Mouse (Mus musculus): ENCODE results near the gene Tgm5. TPM values are rescaled to one million over a fixed set of nuclear protein-coding genes. Genes with fewer than 3 reads are reported as not detected.
A peak's percentile ranks its signal among the peaks of the same experiment; 100 is the strongest.
"Not testable (repeated sequence)": the region's sequence is repeated elsewhere in the genome, so short reads cannot be mapped to it uniquely, and the experiment has no call there.

Gene Tgm5
- polyA plus RNA-seq (2012; rRNA removed), result 0.08 and 1.1 TPM in 2 replicates

- TF ChIP-seq CTCF (IDR thresholded peaks at IDR 0.05; ENCODE audit: insufficient read depth, low read length) (no peak), POLR2A (IDR thresholded peaks at IDR 0.05; ENCODE audit: borderline replicate concordance, extremely low read depth, low read depth, low read length) (no peak)
- H3K4me3 ChIP-seq (replicated peaks; ENCODE audit: extremely low read depth, low read depth, low read length), result no peak within 1 kb of the TSS
- no peaks in the 10 kb centered on the region for H3K4me1 ChIP-seq (ENCODE audit: control insufficient read depth, insufficient read depth, low read length)
- WGBS, result 32% methylated on average over 6 of the region's 6 CpGs
- no peak for DNase-seq
These were observed at the start of gene Tgm5 for GRCm38 (mm10) chr2:121085480-121086185. Gene Tgm5, minus strand, starts transcription at chr2:121085841.

DNA sequence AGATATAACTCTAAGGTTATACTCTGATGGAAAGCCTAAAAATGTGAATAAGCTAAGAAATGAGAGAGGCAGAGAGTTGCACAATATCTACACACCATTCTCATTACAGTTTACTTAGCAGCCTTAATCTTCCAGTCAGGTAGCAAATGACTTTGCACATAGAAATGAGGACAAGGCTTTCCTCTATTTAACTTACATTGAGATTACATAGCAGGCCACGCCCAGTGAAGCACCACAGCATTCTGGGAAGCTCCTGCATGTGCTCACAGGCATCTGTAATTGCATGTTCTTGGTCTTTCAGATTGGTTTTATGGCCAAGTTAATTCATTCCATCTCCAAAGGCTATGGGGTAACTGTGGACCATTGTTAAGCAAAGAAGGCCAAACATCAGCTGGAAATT lies 47.2 kb upstream of the Tgm5 start:
- H3K4me3 ChIP-seq (replicated peaks; ENCODE audit: extremely low read depth, low read depth, low read length), result no peak overlapping the region
- 63% methylated on average over 1 of the region's 1 CpGs for WGBS
- peaks cover 2% of the 10 kb centered on the region; the same call in 1 of the 2 replicates for H3K4me1 ChIP-seq (ENCODE audit: control insufficient read depth, insufficient read depth, low read length)
- no peak for DNase-seq
- no peak for TF ChIP-seq CTCF (IDR thresholded peaks at IDR 0.05; ENCODE audit: insufficient read depth, low read length)
- TF ChIP-seq POLR2A (IDR thresholded peaks at IDR 0.05; ENCODE audit: borderline replicate concordance, extremely low read depth, low read depth, low read length), result no peak

DNA sequence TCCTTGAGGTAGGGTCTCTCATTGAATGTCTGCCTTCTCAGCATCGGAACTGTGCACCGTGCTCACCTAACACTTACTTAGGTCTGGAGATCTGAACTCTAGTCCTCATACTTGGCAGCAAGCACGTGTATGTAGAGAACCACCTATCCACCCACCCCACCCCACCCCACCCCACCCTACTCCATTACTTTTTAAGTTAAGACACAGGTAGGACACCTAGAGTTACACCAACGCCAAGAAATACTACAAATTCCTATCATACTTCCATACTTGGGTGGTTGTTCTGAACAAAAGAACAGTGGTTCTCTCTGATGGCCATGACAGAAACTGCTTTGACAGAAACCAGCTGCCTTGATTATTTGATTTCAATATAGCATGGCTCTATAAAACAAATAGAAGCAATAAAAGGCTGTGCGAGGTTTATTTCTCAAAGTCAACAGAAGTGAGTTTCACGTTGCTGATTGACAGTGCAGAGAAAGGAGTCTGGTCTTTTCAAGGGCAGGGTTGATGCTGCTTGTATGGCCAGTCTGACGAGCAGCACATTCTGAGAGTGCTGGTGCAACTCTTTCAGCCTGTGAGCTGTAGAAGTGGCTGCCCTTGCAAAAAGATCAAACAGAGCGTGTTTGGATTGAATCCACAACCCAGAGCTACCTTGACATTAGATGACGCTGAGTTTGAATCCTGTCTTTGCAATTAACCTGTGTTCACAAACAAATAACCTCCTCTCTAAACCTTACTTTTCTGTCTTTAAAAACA lies 43.4 kb upstream of the Tgm5 start:
- Histone ChIP-seq H3K4me1 (ENCODE audit: control insufficient read depth, insufficient read depth, low read length) (no peaks in the 10 kb centered on the region; the same call in 1 of the 2 replicates), H3K4me3 (replicated peaks; ENCODE audit: extremely low read depth, low read depth, low read length) (no peak overlapping the region)
- TF ChIP-seq POLR2A (IDR thresholded peaks at IDR 0.05; ENCODE audit: borderline replicate concordance, extremely low read depth, low read depth, low read length) (no peak), CTCF (IDR thresholded peaks at IDR 0.05; ENCODE audit: insufficient read depth, low read length) (no peak)
- no peak for DNase-seq
- WGBS, result 53% methylated on average over 9 of the region's 9 CpGs

DNA sequence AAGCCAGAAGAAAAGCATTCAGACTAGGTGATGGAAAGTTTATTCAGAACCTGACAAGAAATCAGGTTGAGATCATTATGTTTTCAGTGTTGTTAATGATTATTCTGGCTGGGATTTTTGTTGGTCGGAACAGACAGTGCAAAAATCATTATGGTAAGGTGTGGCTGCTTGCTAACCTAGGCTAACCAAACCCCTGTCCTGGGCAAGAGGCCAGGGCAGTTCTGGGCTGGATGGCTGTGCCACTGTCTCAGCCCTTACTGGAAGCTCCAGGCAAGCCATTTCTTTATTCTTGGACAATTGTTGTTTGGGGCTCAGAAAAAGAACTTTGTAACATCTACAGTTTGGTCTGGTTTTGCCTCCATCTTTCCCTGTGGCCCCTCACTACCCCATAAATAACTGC lies 41.9 kb upstream of the Tgm5 start:
- no peak for DNase-seq
- WGBS, result 69% methylated on average over 1 of the region's 1 CpGs
- TF ChIP-seq POLR2A (IDR thresholded peaks at IDR 0.05; ENCODE audit: borderline replicate concordance, extremely low read depth, low read depth, low read length) (no peak), CTCF (IDR thresholded peaks at IDR 0.05; ENCODE audit: insufficient read depth, low read length) (no peak)
- no peak overlapping the region for H3K4me3 ChIP-seq (replicated peaks; ENCODE audit: extremely low read depth, low read depth, low read length)
- H3K4me1 ChIP-seq (ENCODE audit: control insufficient read depth, insufficient read depth, low read length), result no peaks in the 10 kb centered on the region; the same call in 1 of the 2 replicates

- 97% methylated on average over 5 of the region's 5 CpGs for WGBS
- not testable (repeated sequence) for H3K4me1 ChIP-seq (ENCODE audit: control insufficient read depth, insufficient read depth, low read length); DNase-seq; H3K4me3 ChIP-seq (replicated peaks; ENCODE audit: extremely low read depth, low read depth, low read length)
These were observed 40.7 kb upstream of the Tgm5 start for GRCm38 (mm10) chr2:121126302-121126701.

DNA sequence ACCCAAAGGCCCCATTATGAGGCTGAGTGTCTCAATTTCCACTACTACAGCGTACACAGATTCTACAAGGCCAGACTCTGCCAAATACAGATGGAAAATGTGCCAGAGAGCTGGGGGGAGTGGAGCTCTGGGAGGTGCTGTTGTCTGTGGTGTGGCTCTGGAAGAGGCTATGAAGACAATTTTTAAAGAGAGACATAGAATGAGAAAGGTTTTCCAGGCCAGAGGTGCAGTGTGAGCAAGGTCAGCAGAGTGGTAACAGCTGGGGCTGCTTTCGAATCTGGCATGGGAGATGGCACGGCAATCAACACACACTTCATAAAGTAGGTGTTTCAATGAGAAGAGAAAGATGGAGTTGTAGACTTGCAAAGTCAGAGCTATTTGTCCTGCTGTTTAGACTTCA lies 33.6 kb upstream of the Tgm5 start:
- H3K4me1 ChIP-seq (ENCODE audit: control insufficient read depth, insufficient read depth, low read length), result no peaks in the 10 kb centered on the region
- H3K4me3 ChIP-seq (replicated peaks; ENCODE audit: extremely low read depth, low read depth, low read length), result no peak overlapping the region
- TF ChIP-seq CTCF (IDR thresholded peaks at IDR 0.05; ENCODE audit: insufficient read depth, low read length) (no peak), POLR2A (IDR thresholded peaks at IDR 0.05; ENCODE audit: borderline replicate concordance, extremely low read depth, low read depth, low read length) (no peak)
- DNase-seq, result no peak
- WGBS, result 71% methylated on average over 3 of the region's 3 CpGs

DNA sequence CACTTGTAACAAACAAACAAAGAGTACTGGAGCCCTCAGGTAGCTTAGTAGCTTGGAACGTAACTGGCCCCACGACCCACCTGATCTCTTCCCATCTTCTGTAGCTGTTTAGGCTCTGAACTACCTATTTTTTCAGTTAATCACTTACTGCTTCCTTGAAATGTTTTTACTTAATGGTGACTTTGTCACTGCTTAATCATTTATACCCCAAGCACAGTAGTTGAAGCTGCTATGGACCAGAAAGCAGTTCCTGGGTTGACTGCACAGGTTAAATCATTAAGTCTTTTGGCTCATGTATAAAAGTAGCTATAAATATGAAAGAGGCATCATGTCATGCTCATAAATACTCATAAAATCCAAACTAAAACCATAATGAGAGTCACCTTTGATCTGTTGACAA lies 29.8 kb upstream of the Tgm5 start:
- H3K4me3 ChIP-seq (replicated peaks; ENCODE audit: extremely low read depth, low read depth, low read length), result no peak overlapping the region
- no peaks in the 10 kb centered on the region for H3K4me1 ChIP-seq (ENCODE audit: control insufficient read depth, insufficient read depth, low read length)
- DNase-seq, result no peak
- TF ChIP-seq CTCF (IDR thresholded peaks at IDR 0.05; ENCODE audit: insufficient read depth, low read length), result no peak
- TF ChIP-seq POLR2A (IDR thresholded peaks at IDR 0.05; ENCODE audit: borderline replicate concordance, extremely low read depth, low read depth, low read length), result no peak
- WGBS, result 98% methylated on average over 2 of the region's 2 CpGs

DNA sequence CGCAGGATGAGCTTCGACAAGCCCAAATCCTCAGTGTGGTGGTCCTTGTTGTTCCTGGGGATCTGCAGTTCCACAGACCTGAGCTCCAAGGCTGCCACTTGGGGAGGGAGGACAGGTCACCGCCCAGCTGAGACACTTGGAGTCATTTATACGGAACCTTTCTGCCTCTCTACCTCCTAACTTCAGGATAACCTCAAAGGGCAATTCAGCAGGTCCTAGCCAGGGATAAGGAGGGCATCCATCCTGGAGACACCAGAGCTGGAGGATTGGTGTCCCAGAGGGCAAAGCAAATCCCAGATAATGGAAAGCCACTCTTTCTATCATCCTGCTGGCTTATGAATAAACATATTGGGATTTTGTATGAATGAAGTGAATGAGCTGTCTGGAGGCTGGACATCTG lies 24.1 kb upstream of the Tgm5 start, which contains the start of gene Tgm7:
TSS of gene Tgm7 (minus strand) at position 101 of the 400 bp plus-strand sequence.
- TF ChIP-seq POLR2A (IDR thresholded peaks at IDR 0.05; ENCODE audit: borderline replicate concordance, extremely low read depth, low read depth, low read length) (no peak), CTCF (IDR thresholded peaks at IDR 0.05; ENCODE audit: insufficient read depth, low read length) (no peak)
- Histone ChIP-seq H3K4me3 (replicated peaks; ENCODE audit: extremely low read depth, low read depth, low read length) (no peak within 1 kb of the TSS), H3K4me1 (ENCODE audit: control insufficient read depth, insufficient read depth, low read length) (no peaks in the 10 kb centered on the region)
- 85% methylated on average over 4 of the region's 4 CpGs for WGBS
- no peak for DNase-seq

GRCm38 (mm10) chr2:121105940-121106339 lies 20.3 kb upstream of the Tgm5 start:
- no peak for DNase-seq
- TF ChIP-seq POLR2A (IDR thresholded peaks at IDR 0.05; ENCODE audit: borderline replicate concordance, extremely low read depth, low read depth, low read length), result no peak
- no peak for TF ChIP-seq CTCF (IDR thresholded peaks at IDR 0.05; ENCODE audit: insufficient read depth, low read length)
- H3K4me3 ChIP-seq (replicated peaks; ENCODE audit: extremely low read depth, low read depth, low read length), result no peak overlapping the region
- H3K4me1 ChIP-seq (ENCODE audit: control insufficient read depth, insufficient read depth, low read length), result no peaks in the 10 kb centered on the region

DNA sequence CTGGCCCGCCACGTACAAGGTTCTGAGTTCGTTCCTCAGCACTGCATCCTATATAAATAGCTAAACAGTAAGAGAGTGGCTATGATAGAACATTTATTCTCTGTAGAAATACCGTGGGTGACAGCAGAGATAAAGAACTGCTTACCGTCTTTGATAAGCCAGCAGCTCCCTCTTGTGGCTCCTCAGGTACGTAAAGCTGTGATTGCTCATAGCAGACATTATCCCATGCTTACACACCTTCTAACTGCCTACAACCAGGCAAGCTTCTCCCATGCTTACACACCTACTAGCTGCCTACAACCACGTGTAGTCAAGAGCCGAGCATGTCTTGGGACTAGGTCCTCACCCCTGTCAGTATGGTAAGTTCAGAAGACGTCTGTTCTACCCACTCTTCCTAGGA lies 16.4 kb upstream of the Tgm5 start:
- Histone ChIP-seq H3K4me3 (replicated peaks; ENCODE audit: extremely low read depth, low read depth, low read length) (no peak overlapping the region), H3K4me1 (ENCODE audit: control insufficient read depth, insufficient read depth, low read length) (no peaks in the 10 kb centered on the region)
- WGBS, result 14% methylated on average over 9 of the region's 9 CpGs
- TF ChIP-seq POLR2A (IDR thresholded peaks at IDR 0.05; ENCODE audit: borderline replicate concordance, extremely low read depth, low read depth, low read length), result no peak
- TF ChIP-seq CTCF (IDR thresholded peaks at IDR 0.05; ENCODE audit: insufficient read depth, low read length), result peak; percentile 38
- DNase-seq, result peak; percentile 46

Measured in lung, adult 2 months (tissue).